28 mouse cellular contexts compared by ENCODE assay signal in genomic region chr3:94808296-94808695, GRCm38 (mm10). TPM values are rescaled to one million over a fixed set of nuclear protein-coding genes. Genes with fewer than 3 reads are reported as not detected.
DNase-seq lines count a peak whose midpoint lies in the region; ATAC-seq and TF ChIP-seq lines count a peak whose summit lies in the region.
"Had no signal": no experiment of that assay in that cellular context is flagged by ENCODE, and none has a peak within 500 bp of the region (broad histone marks: within the 10 kb centered on the region; RNA-seq: fewer than 3 reads in every experiment).

No protein-coding gene starts in this region.

- no peak overlapping the region for H3K27ac ChIP-seq in forebrain, postnatal 0 days (ENCODE audit: low read depth, low read length)
- H3K27ac ChIP-seq in forebrain, embryonic 13.5 days, result no peak overlapping the region
- no peak overlapping the region for H3K27ac ChIP-seq in intestine, postnatal 0 days (ENCODE audit: low read depth, low read length)
- H3K27ac ChIP-seq in intestine, embryonic 15.5 days, result no peak overlapping the region
- no peak overlapping the region for H3K27ac ChIP-seq in liver, postnatal 0 days (ENCODE audit: low read depth)
- no peak overlapping the region for H3K27ac ChIP-seq in stomach, postnatal 0 days (replicated peaks)
- H3K27ac ChIP-seq: embryonic facial prominence, embryonic 10.5 days; embryonic facial prominence, embryonic 15.5 days; forebrain, embryonic 12.5 days; hindbrain, embryonic 12.5 days; limb, embryonic 12.5 days; liver, embryonic 13.5 days; lung, embryonic 15.5 days; midbrain, embryonic 12.5 days had no signal

- H3K9me3 ChIP-seq in forebrain, postnatal 0 days (ENCODE audit: low read length), result no peaks in the 10 kb centered on the region
- no peaks in the 10 kb centered on the region for H3K9me3 ChIP-seq in forebrain, embryonic 13.5 days (replicated peaks)
- H3K9me3 ChIP-seq in intestine, postnatal 0 days (ENCODE audit: control insufficient read depth), result no peaks in the 10 kb centered on the region
- H3K9me3 ChIP-seq in intestine, embryonic 15.5 days, result no peaks in the 10 kb centered on the region
- no peaks in the 10 kb centered on the region for H3K9me3 ChIP-seq in liver, postnatal 0 days (ENCODE audit: low read length)
- H3K9me3 ChIP-seq in stomach, postnatal 0 days (ENCODE audit: control insufficient read depth, low read length), result no peaks in the 10 kb centered on the region
- H3K9me3 ChIP-seq: embryonic facial prominence, embryonic 10.5 days; embryonic facial prominence, embryonic 15.5 days; forebrain, embryonic 12.5 days; G1E; hindbrain, embryonic 12.5 days; limb, embryonic 12.5 days; liver, embryonic 13.5 days; lung, embryonic 15.5 days; megakaryocyte, embryonic 14.5 days; midbrain, embryonic 12.5 days had no signal

- WGBS in forebrain, postnatal 0 days, result 97% methylated on average over 1 of the region's 1 CpGs
- WGBS in forebrain, embryonic 13.5 days, result 88% methylated on average over 1 of the region's 1 CpGs
- WGBS in intestine, postnatal 0 days, result 73% methylated on average over 1 of the region's 1 CpGs
- WGBS in intestine, embryonic 15.5 days, result 79% methylated on average over 1 of the region's 1 CpGs
- WGBS in liver, postnatal 0 days (ENCODE audit: insufficient replicate concordance), result 47% methylated on average over 1 of the region's 1 CpGs
- WGBS in stomach, postnatal 0 days, result 67% methylated on average over 1 of the region's 1 CpGs

- no peak overlapping the region for H3K4me3 ChIP-seq in forebrain, postnatal 0 days (ENCODE audit: low read depth, low read length)
- H3K4me3 ChIP-seq in forebrain, embryonic 13.5 days, result no peak overlapping the region
- no peak overlapping the region for H3K4me3 ChIP-seq in intestine, postnatal 0 days (ENCODE audit: low read depth, low read length)
- H3K4me3 ChIP-seq in intestine, embryonic 15.5 days (replicated peaks), result no peak overlapping the region
- H3K4me3 ChIP-seq in liver, postnatal 0 days (ENCODE audit: low read depth, low read length), result no peak overlapping the region
- H3K4me3 ChIP-seq in stomach, postnatal 0 days (ENCODE audit: low read depth, low read length), result no peak overlapping the region
- H3K4me3 ChIP-seq: embryonic facial prominence, embryonic 10.5 days; embryonic facial prominence, embryonic 15.5 days; forebrain, embryonic 12.5 days; hindbrain, embryonic 12.5 days; limb, embryonic 12.5 days; liver, embryonic 13.5 days; lung, embryonic 15.5 days; megakaryocyte, embryonic 14.5 days; midbrain, embryonic 12.5 days had no signal

- no peak for TF ChIP-seq EP300 in liver, postnatal 0 days (IDR thresholded peaks at IDR 0.05; ENCODE audit: low read depth)
- no peak for TF ChIP-seq EP300 in stomach, postnatal 0 days (optimal IDR thresholded peaks at IDR 0.05)

- no peak overlapping the region for H3K9ac ChIP-seq in forebrain, postnatal 0 days
- no peak overlapping the region for H3K9ac ChIP-seq in forebrain, embryonic 13.5 days
- no peak overlapping the region for H3K9ac ChIP-seq in intestine, postnatal 0 days (ENCODE audit: low read depth, low read length)
- no peak overlapping the region for H3K9ac ChIP-seq in intestine, embryonic 15.5 days
- no peak overlapping the region for H3K9ac ChIP-seq in liver, postnatal 0 days (replicated peaks)
- no peak overlapping the region for H3K9ac ChIP-seq in stomach, postnatal 0 days (ENCODE audit: low read length)
- H3K9ac ChIP-seq: embryonic facial prominence, embryonic 15.5 days; forebrain, embryonic 12.5 days; hindbrain, embryonic 12.5 days; limb, embryonic 12.5 days; liver, embryonic 13.5 days; lung, embryonic 15.5 days; midbrain, embryonic 12.5 days had no signal

- H3K36me3 ChIP-seq in forebrain, postnatal 0 days (ENCODE audit: insufficient read depth), result no peaks in the 10 kb centered on the region
- no peaks in the 10 kb centered on the region for H3K36me3 ChIP-seq in forebrain, embryonic 13.5 days (ENCODE audit: poor library complexity, severe bottlenecking)
- H3K36me3 ChIP-seq in intestine, postnatal 0 days (ENCODE audit: control insufficient read depth, insufficient read depth), result no peaks in the 10 kb centered on the region
- H3K36me3 ChIP-seq in intestine, embryonic 15.5 days, result no peaks in the 10 kb centered on the region
- no peaks in the 10 kb centered on the region for H3K36me3 ChIP-seq in liver, postnatal 0 days (replicated peaks; ENCODE audit: insufficient read depth, low read length)
- no peaks in the 10 kb centered on the region for H3K36me3 ChIP-seq in stomach, postnatal 0 days (ENCODE audit: control insufficient read depth, insufficient read depth, low read length)
- H3K36me3 ChIP-seq: embryonic facial prominence, embryonic 10.5 days; embryonic facial prominence, embryonic 15.5 days; forebrain, embryonic 12.5 days; G1E; hindbrain, embryonic 12.5 days; limb, embryonic 12.5 days; liver, embryonic 13.5 days; lung, embryonic 15.5 days; midbrain, embryonic 12.5 days had no signal

- DNase-seq in forebrain, postnatal 0 days, result no peak
- no peak for DNase-seq in liver, postnatal 0 days
- no peak for DNase-seq in liver
- DNase-seq in stomach, postnatal 0 days (ENCODE audit: low spot score), result no peak
- DNase-seq: adrenal gland, postnatal 10 days; cerebellum, adult 8-10 months; cerebellum, postnatal 25 days; gastrocnemius, postnatal 36 days; kidney, adult 18-20 months; kidney, postnatal 10 days; layer of hippocampus, adult 9-11 months; liver, embryonic 13.5 days; lung, postnatal 4 days; retina, postnatal 1 day; right cerebral cortex, postnatal 14 days had no signal

- TF ChIP-seq CTCF in forebrain, postnatal 0 days (IDR thresholded peaks at IDR 0.05; ENCODE audit: low read depth), result peak; percentile 37
- TF ChIP-seq CTCF in intestine, postnatal 0 days (IDR thresholded peaks at IDR 0.05; ENCODE audit: low read depth), result peak; percentile 66
- peak; percentile 30 for TF ChIP-seq CTCF in liver, postnatal 0 days (IDR thresholded peaks at IDR 0.05; ENCODE audit: low read depth)
- peak; percentile 57 for TF ChIP-seq CTCF in stomach, postnatal 0 days (IDR thresholded peaks at IDR 0.05; ENCODE audit: low read depth)

- ATAC-seq in forebrain, postnatal 0 days, result no peak
- no peak for ATAC-seq in forebrain, embryonic 13.5 days
- ATAC-seq in intestine, postnatal 0 days, result no peak
- no peak for ATAC-seq in intestine, embryonic 15.5 days
- no peak for ATAC-seq in liver, postnatal 0 days
- no peak for ATAC-seq in stomach, postnatal 0 days (ENCODE audit: low FRiP score, low TSS enrichment)

- no peaks in the 10 kb centered on the region for H3K4me1 ChIP-seq in forebrain, postnatal 0 days (ENCODE audit: insufficient read depth)
- H3K4me1 ChIP-seq in forebrain, embryonic 13.5 days, result peaks cover 10% of the 10 kb centered on the region
- H3K4me1 ChIP-seq in intestine, postnatal 0 days (replicated peaks; ENCODE audit: control insufficient read depth, insufficient read depth, low read length), result no peaks in the 10 kb centered on the region
- H3K4me1 ChIP-seq in intestine, embryonic 15.5 days (replicated peaks), result 0 out of 2 replicates have a peak, but pooled peaks cover 2% of the 10 kb centered on the region
- no peaks in the 10 kb centered on the region for H3K4me1 ChIP-seq in liver, postnatal 0 days (ENCODE audit: insufficient read depth)
- H3K4me1 ChIP-seq in stomach, postnatal 0 days (replicated peaks; ENCODE audit: control insufficient read depth, insufficient read depth), result no peaks in the 10 kb centered on the region
- H3K4me1 ChIP-seq: embryonic facial prominence, embryonic 15.5 days; liver, embryonic 13.5 days; lung, embryonic 15.5 days had no signal

- H3K4me2 ChIP-seq in forebrain, postnatal 0 days (ENCODE audit: low read depth), result no peak overlapping the region
- no peak overlapping the region for H3K4me2 ChIP-seq in forebrain, embryonic 13.5 days
- H3K4me2 ChIP-seq in intestine, postnatal 0 days (replicated peaks; ENCODE audit: low read depth), result no peak overlapping the region
- H3K4me2 ChIP-seq in intestine, embryonic 15.5 days (replicated peaks), result no peak overlapping the region
- H3K4me2 ChIP-seq in liver, postnatal 0 days (ENCODE audit: low read depth, low read length), result no peak overlapping the region
- H3K4me2 ChIP-seq in stomach, postnatal 0 days (replicated peaks; ENCODE audit: low read depth), result no peak overlapping the region
- H3K4me2 ChIP-seq: embryonic facial prominence, embryonic 15.5 days; forebrain, embryonic 12.5 days; hindbrain, embryonic 12.5 days; limb, embryonic 12.5 days; liver, embryonic 13.5 days; lung, embryonic 15.5 days; midbrain, embryonic 12.5 days had no signal

- no peaks in the 10 kb centered on the region for H3K27me3 ChIP-seq in forebrain, postnatal 0 days (ENCODE audit: insufficient read depth, low read length)
- H3K27me3 ChIP-seq in forebrain, embryonic 13.5 days, result no peaks in the 10 kb centered on the region
- no peaks in the 10 kb centered on the region for H3K27me3 ChIP-seq in intestine, postnatal 0 days (replicated peaks; ENCODE audit: control insufficient read depth, insufficient read depth, low read length)
- H3K27me3 ChIP-seq in intestine, embryonic 15.5 days (replicated peaks), result no peaks in the 10 kb centered on the region
- H3K27me3 ChIP-seq in liver, postnatal 0 days (ENCODE audit: insufficient read depth, low read length), result 0 out of 2 replicates have a peak, but pooled peaks cover 2% of the 10 kb centered on the region
- no peaks in the 10 kb centered on the region for H3K27me3 ChIP-seq in stomach, postnatal 0 days (ENCODE audit: control insufficient read depth, insufficient read depth, low read length)
- H3K27me3 ChIP-seq: embryonic facial prominence, embryonic 15.5 days; forebrain, embryonic 12.5 days; hindbrain, embryonic 12.5 days; lung, embryonic 15.5 days had no signal

RNA-seq across cellular contexts. Expression of gene Cgn, which starts 22.0 kb away (rescaled TPM):
- total RNA-seq in forebrain, postnatal 0 days (2014; rRNA removed), result 6.0 and 7.2 TPM in 2 replicates
- 3.3 and 6.0 TPM in 2 replicates for polyA plus RNA-seq in forebrain, postnatal 0 days (2015; fragmentation: Nextera tagmentation; extraction: Ambion mirVana)
- polyA plus RNA-seq in forebrain, embryonic 13.5 days (2015; fragmentation: Nextera tagmentation; extraction: Ambion mirVana), result 3.8 TPM in 2 replicates
- 42.1 and 48.3 TPM in 2 replicates for polyA plus RNA-seq in intestine, postnatal 0 days (2015; fragmentation: Nextera tagmentation; extraction: Ambion mirVana)
- 61.7 and 71.9 TPM in 2 replicates for polyA plus RNA-seq in intestine, embryonic 15.5 days (2015; fragmentation: Nextera tagmentation; extraction: Ambion mirVana)
- polyA plus RNA-seq in liver, postnatal 0 days (2015; fragmentation: Nextera tagmentation; extraction: Ambion mirVana), result 8.7 and 9.5 TPM in 2 replicates
- polyA plus RNA-seq in stomach, postnatal 0 days (2015; fragmentation: Nextera tagmentation; extraction: Ambion mirVana), result 24.7 and 25.2 TPM in 2 replicates
- total RNA-seq: monocyte, adult 5-6 weeks had no signal

RNA-seq across cellular contexts. Expression of gene Pogz, which starts 29.1 kb away (rescaled TPM):
- total RNA-seq in forebrain, postnatal 0 days (2014; rRNA removed), result 36.2 and 48.2 TPM in 2 replicates
- 11.2 and 14.0 TPM in 2 replicates for polyA plus RNA-seq in forebrain, postnatal 0 days (2015; fragmentation: Nextera tagmentation; extraction: Ambion mirVana)
- 25.1 and 25.6 TPM in 2 replicates for polyA plus RNA-seq in forebrain, embryonic 13.5 days (2015; fragmentation: Nextera tagmentation; extraction: Ambion mirVana)
- 4.8 and 5.8 TPM in 2 replicates for polyA plus RNA-seq in intestine, postnatal 0 days (2015; fragmentation: Nextera tagmentation; extraction: Ambion mirVana)
- polyA plus RNA-seq in intestine, embryonic 15.5 days (2015; fragmentation: Nextera tagmentation; extraction: Ambion mirVana), result 11.6 and 12.2 TPM in 2 replicates
- polyA plus RNA-seq in liver, postnatal 0 days (2015; fragmentation: Nextera tagmentation; extraction: Ambion mirVana), result 2.9 and 3.3 TPM in 2 replicates
- polyA plus RNA-seq in stomach, postnatal 0 days (2015; fragmentation: Nextera tagmentation; extraction: Ambion mirVana), result 4.1 and 4.6 TPM in 2 replicates
